Mouse (Mus musculus) liver, adult 2 months (tissue): ENCODE measurements around the gene Mapk10. TPM values are rescaled to one million over a fixed set of nuclear protein-coding genes. Genes with fewer than 3 reads are reported as not detected.

Experiments used
- DNase-seq: peaks from one replicate; pipeline ENCODE4 v3.0.0-alpha.2; 2011; ENCODE audit warnings: low read depth, low spot score; ENCODE audit errors: extremely low read depth
- H3K27ac ChIP-seq: fragments of 200-500 bp; replicated peaks from 2 replicates; pipeline ENCODE4 v1.5.1; 2012; ENCODE audit warnings: low read depth, mild to moderate bottlenecking, control low read depth, inconsistent platforms, low read length; ENCODE audit not compliant: insufficient read depth
- H3K27me3 ChIP-seq: fragments of 200-500 bp; 2 replicates; pipeline ENCODE4 v1.6.1; 2012; ENCODE audit warnings: mild to moderate bottlenecking, moderate library complexity, low read length, inconsistent platforms; ENCODE audit not compliant: control insufficient read depth, insufficient read depth
- H3K36me3 ChIP-seq: fragments of 200-500 bp; 2 replicates; pipeline ENCODE4 v1.6.1; 2012; ENCODE audit warnings: low read length, inconsistent platforms; ENCODE audit not compliant: control insufficient read depth, insufficient read depth
- H3K4me1 ChIP-seq: fragments of 200-500 bp; 2 replicates; pipeline ENCODE4 v1.6.1; 2011; ENCODE audit warnings: low read length; ENCODE audit not compliant: control insufficient read depth, insufficient read depth
- H3K4me3 ChIP-seq: fragments of 200-500 bp; 2 replicates; pipeline ENCODE4 v1.5.1; 2011; ENCODE audit warnings: low read depth, mild to moderate bottlenecking, control low read depth, low read length, moderate library complexity; ENCODE audit not compliant: insufficient read depth
- H3K79me2 ChIP-seq: fragments of 200-500 bp; 2 replicates; pipeline ENCODE4 v1.6.1; 2012; ENCODE audit warnings: inconsistent platforms, mild to moderate bottlenecking, low read length, moderate library complexity; ENCODE audit not compliant: control insufficient read depth, insufficient read depth
- H3K9ac ChIP-seq: fragments of 200-500 bp; 2 replicates; pipeline ENCODE4 v1.6.1; 2012; ENCODE audit warnings: low read depth, mild to moderate bottlenecking, control low read depth, inconsistent platforms, low read length
- CTCF ChIP-seq: fragments of 200-500 bp; IDR thresholded peaks from 2 replicates; pipeline ENCODE4 v1.5.1; 2011; ENCODE audit warnings: low read depth, low read length, control low read depth
- POLR2A ChIP-seq: fragments of 200-500 bp; IDR thresholded peaks from 2 replicates; pipeline ENCODE4 v1.6.1; 2011; ENCODE audit warnings: low read length, control low read depth; ENCODE audit not compliant: insufficient read depth; ENCODE audit errors: extremely low read depth
- WGBS: fragments of 180-500 bp; shearing (Covaris S2); methylation state at CpG from one replicate; pipeline ENCODE4 v1.1.7; 2018; 5-methylcytosine and 5-hydroxymethylcytosine counted together
- polyA plus RNA-seq: library from polyadenylated mRNA; depleted of rRNA; stranded (reverse); fragments of >200 nt; gene quantifications from 2 replicates; pipeline ENCODE4 v1.2.3, GENCODE M21; 2012; rRNA removed
- total RNA-seq: library from RNA; depleted of rRNA; stranded (reverse); fragments of >200 nt; gene quantifications from 2 replicates; pipeline ENCODE4 v1.2.3, GENCODE M21; 2014; rRNA removed

Gene Mapk10
- total RNA-seq = not detected in 2 replicates
- not detected in 2 replicates for polyA plus RNA-seq

DNA sequence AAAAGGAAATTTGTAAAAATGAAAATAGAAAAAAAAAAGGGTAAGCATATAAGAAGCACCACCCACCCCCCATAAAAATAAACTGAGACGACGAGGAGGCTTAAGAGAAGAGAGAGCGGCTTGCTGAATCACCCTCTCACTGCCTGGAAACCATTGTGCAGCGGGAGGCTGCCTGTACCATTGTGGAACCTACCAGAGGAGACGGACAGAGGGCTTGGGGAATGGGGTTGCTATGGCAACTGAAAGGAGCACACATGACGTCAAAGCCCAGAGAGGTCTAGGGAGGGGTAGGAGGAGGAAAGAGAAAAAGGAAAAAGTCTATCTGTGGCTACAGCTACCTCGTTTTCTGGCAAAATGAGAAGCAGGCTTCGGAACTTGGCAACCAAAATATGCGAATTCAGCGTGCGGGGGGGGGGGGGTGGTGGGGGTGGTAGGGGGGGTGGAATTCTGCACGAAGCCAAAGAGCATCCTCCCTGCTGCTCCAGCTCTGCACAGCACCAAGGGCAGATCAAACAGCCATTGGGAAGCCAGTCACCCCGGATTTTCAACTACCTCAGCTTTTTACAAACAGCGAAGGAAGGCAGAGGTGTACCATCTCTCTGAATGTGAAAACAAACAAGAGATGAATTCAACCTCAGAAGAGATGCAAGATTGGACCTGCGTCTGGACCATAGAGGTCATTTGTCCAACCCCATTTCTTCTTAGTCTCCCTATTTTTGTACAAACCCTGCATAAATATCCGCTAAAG lies at the start of gene Mapk10:
TSS of gene Mapk10 (minus strand) at position 234 of the 748 bp plus-strand sequence.
- H3K4me3 ChIP-seq = no peak within 1 kb of the TSS

DNA sequence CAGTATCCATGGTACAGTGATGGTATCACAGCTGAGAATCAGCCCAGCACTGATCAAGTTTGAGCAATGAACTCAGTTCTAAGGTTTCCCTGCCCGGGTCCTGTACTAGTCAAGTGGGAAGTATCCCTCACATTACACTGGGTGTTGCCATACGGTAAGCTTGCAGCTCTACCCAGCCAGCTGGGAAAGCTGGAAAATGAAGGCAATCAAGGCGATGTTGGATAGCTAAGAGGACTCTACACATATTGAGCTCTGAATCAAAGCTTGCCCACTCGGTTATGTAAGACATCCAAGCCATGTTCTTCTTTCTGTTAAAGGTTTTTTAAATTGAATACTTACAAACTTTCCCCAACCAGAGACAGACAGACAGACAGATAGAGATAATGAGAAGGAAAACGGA lies 45.0 kb upstream of the Mapk10 start:
- no peak for DNase-seq
- Histone ChIP-seq H3K36me3 (no peaks in the 10 kb centered on the region), H3K4me3 (no peak overlapping the region), H3K4me1 (no peaks in the 10 kb centered on the region), H3K27ac (no peak overlapping the region), H3K79me2 (no peaks in the 10 kb centered on the region), H3K9ac (no peak overlapping the region), H3K27me3 (no peaks in the 10 kb centered on the region)
- no peak for TF ChIP-seq CTCF
- no peak for TF ChIP-seq POLR2A
- WGBS = 84% methylated on average over 5 of the region's 5 CpGs

More for the DNA sequence above, at the start of gene Mapk10:
- no peak within 1 kb of the TSS for H3K9ac ChIP-seq
- H3K79me2 ChIP-seq = no peaks in the 10 kb centered on the region
- H3K27me3 ChIP-seq = peaks cover 3% of the 10 kb centered on the region; the same call in 1 of the 2 replicates
- no peak for TF ChIP-seq POLR2A
- TF ChIP-seq CTCF = no peak
- no peaks in the 10 kb centered on the region for H3K36me3 ChIP-seq
- peak; percentile 17 for DNase-seq
- no peak within 1 kb of the TSS for H3K27ac ChIP-seq
- no peaks in the 10 kb centered on the region for H3K4me1 ChIP-seq
- WGBS = 14% methylated on average over 16 of the region's 16 CpGs

DNA sequence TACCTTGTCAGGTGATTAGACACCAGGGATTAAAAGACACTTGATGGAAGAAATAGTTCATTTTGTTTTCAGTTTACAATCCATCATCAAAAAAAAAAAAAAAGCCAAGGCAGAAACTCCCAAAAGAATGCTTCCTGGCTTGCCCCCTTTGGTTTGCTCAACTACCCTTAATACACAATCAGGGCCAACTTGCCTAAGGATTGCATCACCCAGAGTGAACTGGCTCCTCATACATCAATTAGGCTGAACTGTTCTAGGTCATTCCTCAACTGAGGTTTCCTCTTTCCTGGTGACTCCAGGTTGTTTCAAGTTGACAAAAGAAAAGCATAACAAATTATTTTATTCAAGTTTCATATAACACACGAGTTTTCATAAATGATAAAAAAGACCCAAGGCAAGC lies 31.3 kb upstream of the Mapk10 start:
- no peaks in the 10 kb centered on the region for H3K79me2 ChIP-seq
- TF ChIP-seq CTCF (no peak), POLR2A (no peak)
- WGBS = 55% methylated on average over 1 of the region's 1 CpGs
- H3K4me1 ChIP-seq = no peaks in the 10 kb centered on the region
- no peak overlapping the region for H3K4me3 ChIP-seq
- no peak overlapping the region for H3K27ac ChIP-seq
- H3K36me3 ChIP-seq = no peaks in the 10 kb centered on the region
- no peak overlapping the region for H3K9ac ChIP-seq
- H3K27me3 ChIP-seq = no peaks in the 10 kb centered on the region
- peak; percentile 6 for DNase-seq

DNA sequence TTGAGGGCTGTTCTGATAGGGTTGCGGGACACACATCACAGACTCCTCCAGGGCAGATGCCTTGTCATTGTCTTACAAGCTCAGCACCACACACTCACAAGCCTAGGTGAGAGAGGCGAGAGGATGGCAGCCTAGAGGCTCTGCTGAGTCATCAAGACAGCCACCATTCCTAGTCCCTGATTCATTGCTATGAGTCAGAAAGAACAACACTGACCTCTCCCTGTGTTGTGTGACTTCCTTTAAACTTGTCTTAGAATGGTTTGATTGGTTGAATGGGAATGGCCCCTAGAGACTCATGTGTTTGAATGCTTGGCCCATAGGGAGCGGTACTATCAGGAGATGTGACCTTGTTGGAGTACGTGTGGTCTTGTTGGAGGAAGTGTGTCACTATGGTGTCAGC lies 20.7 kb upstream of the Mapk10 start:
- H3K79me2 ChIP-seq = no peaks in the 10 kb centered on the region
- no peak overlapping the region for H3K27ac ChIP-seq
- DNase-seq = no peak
- TF ChIP-seq POLR2A = no peak
- TF ChIP-seq CTCF = no peak
- no peaks in the 10 kb centered on the region for H3K4me1 ChIP-seq
- no peak overlapping the region for H3K4me3 ChIP-seq
- no peak overlapping the region for H3K9ac ChIP-seq
- WGBS = 82% methylated on average over 4 of the region's 4 CpGs
- no peaks in the 10 kb centered on the region for H3K27me3 ChIP-seq
- no peaks in the 10 kb centered on the region for H3K36me3 ChIP-seq

DNA sequence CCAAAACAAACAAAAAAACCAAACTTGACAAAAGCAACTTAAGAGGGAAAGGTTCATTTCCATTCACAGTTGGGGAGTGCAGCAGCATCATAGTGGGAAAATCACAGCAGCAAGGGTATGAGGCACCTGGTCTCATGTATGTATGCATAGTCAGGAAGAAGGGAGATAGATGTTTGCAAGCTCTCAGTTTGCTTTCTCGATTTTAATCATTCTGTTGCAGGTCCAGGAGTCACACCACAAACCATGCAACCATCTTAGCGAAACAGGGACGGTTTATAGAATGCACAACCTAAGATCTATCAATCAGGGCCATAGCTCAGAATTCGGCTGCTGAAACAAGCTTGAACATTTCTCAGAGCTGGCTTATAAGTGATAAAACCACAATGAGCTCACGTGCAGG lies 19.2 kb upstream of the Mapk10 start:
- no peak overlapping the region for H3K4me3 ChIP-seq
- H3K27ac ChIP-seq = no peak overlapping the region
- WGBS = 76% methylated on average over 5 of the region's 5 CpGs
- no peak for DNase-seq
- no peaks in the 10 kb centered on the region for H3K79me2 ChIP-seq
- no peak overlapping the region for H3K9ac ChIP-seq
- no peaks in the 10 kb centered on the region for H3K36me3 ChIP-seq
- no peaks in the 10 kb centered on the region for H3K27me3 ChIP-seq
- TF ChIP-seq CTCF (no peak), POLR2A (no peak)
- H3K4me1 ChIP-seq = no peaks in the 10 kb centered on the region

DNA sequence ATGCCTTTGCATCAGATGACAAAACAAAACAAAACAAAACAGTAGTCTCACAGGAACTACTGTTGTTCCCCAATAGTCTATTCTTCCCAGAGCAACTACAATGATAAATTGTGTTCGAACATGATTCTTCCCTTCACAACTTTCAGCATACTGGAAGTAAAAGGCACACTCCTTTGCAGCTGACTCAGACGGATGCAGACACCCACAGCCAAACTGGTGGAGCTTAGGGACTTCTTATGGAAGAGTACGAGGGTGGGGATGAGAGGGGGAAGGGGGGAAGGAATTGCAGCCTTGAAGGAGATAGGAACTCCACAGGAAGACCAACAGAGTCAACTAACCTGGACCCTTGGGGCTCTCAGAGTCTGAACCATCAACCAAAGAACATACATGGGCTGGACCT lies 18.2 kb upstream of the Mapk10 start:
- Histone ChIP-seq H3K79me2 (no peaks in the 10 kb centered on the region), H3K36me3 (no peaks in the 10 kb centered on the region), H3K4me3 (no peak overlapping the region), H3K4me1 (no peaks in the 10 kb centered on the region), H3K27ac (no peak overlapping the region), H3K27me3 (no peaks in the 10 kb centered on the region), H3K9ac (no peak overlapping the region)
- no peak for TF ChIP-seq POLR2A
- no peak for TF ChIP-seq CTCF
- DNase-seq = no peak
- 79% methylated on average over 3 of the region's 3 CpGs for WGBS
